Mouse (Mus musculus): ENCODE results near the gene Kndc1. TPM values are rescaled to one million over a fixed set of nuclear protein-coding genes. Genes with fewer than 3 reads are reported as not detected.

Kndc1 gene
- total RNA-seq, 2 experiments from 2014 or later, result 78.2 to 96.6 TPM

DNA sequence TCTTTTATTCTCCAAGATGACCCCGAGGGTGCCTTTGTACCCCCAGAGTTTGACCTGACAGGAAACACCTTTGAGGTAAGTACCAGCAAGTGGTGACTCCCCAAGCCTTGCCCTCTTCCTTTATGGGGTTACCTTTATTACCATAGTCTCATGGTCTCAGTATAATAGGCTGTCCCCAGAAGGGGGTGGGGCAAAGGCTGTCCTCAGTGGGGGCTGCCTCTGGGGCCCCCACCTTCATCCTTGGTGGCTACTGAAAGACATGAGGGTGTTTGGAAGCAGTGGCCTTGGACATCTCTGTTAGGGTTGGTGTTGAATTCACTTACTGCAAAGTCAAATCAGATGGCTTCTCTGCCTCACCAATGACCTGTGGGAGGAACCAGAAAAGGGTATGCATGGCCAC, 7.5 kb downstream of the Kndc1 start:
- DNase-seq (ENCODE audit: low spot score in 2 of 2), result no peak

DNA sequence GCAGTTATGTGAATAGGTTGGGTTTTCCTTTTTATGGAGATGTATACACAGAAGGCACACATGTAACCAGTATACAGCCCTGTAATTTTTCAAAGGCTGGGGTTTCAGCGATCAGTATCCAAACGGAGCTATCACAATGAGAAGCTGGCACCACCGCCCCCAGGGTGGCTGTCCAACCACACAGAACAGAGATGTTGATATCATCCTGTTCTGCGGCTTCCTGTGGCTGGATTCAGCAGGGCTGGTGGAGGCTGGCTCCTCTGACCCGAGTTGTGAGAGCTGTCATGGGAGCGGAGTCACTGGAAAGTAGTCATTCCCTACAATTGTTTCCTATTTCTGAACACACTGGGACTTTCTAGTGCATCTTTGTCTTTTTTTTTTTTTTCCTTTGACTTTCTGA, 10.8 kb downstream of the Kndc1 start:
- no peak for DNase-seq (ENCODE audit: low spot score in 2 of 2)

- DNase-seq (ENCODE audit: low spot score in 2 of 2), result peak; percentile 52 to 71
These were observed 11.2 kb downstream of the Kndc1 start for GRCm38 (mm10) chr7:139905661-139906060.

GRCm38 (mm10) chr7:139908176-139908575, 13.7 kb downstream of the Kndc1 start:
- DNase-seq (ENCODE audit: low spot score in 2 of 2), result peak in 1 of 2 experiments; percentile 40

DNA sequence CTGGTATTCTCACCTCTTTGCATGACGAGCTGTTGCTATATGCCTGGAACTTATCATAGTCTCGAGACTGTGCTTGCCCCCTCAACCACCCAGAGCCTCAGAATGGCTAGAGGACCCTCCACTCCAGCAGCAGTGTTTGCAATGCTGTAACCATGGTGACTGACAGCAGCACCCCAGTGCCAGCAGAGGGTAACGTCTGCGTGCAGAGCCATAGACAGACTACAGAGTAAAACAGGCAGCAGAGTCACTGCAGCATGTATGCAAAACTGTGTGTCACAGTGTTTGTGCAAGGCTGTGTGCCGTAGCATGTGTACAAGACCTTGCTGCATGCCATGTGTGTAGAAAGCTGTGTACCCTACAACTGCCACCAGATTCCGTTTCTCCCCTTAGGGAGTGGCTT, 15.0 kb downstream of the Kndc1 start:
- DNase-seq (ENCODE audit: low spot score in 2 of 2), result no peak

- DNase-seq (ENCODE audit: low spot score in 2 of 2), result no peak
These were observed 15.8 kb downstream of the Kndc1 start for GRCm38 (mm10) chr7:139910204-139910835.

GRCm38 (mm10) chr7:139914141-139915047, 19.9 kb downstream of the Kndc1 start:
- DNase-seq (ENCODE audit: low spot score in 2 of 2), result no peak

- no peak for DNase-seq (ENCODE audit: low spot score in 2 of 2)
These were observed 21.3 kb downstream of the Kndc1 start for GRCm38 (mm10) chr7:139915646-139916257.

DNA sequence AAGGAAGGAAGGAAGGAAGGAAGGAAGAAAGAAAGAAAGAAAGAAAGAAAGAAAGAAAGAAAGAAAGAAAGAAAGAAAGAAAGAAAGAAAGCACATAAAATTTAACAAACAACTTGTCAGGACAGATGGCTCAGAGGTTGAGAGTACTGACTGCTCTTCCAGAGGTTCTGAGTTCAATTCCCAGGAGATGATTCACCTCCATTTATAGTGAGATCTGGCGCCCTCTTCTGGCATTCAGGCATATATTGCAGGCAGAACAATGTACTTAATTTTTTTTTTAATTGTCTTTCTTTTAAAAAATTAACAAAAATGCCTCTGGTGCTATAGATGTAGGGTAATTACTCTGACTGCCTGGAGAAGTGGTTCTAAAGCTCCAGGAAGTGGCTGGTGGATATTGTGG, 21.8 kb downstream of the Kndc1 start:
- no peak for DNase-seq (ENCODE audit: low spot score in 2 of 2)

- DNase-seq (ENCODE audit: low spot score in 2 of 2), result peak; percentile 45 to 62
These were observed 23.8 kb downstream of the Kndc1 start for GRCm38 (mm10) chr7:139918262-139918661.

DNA sequence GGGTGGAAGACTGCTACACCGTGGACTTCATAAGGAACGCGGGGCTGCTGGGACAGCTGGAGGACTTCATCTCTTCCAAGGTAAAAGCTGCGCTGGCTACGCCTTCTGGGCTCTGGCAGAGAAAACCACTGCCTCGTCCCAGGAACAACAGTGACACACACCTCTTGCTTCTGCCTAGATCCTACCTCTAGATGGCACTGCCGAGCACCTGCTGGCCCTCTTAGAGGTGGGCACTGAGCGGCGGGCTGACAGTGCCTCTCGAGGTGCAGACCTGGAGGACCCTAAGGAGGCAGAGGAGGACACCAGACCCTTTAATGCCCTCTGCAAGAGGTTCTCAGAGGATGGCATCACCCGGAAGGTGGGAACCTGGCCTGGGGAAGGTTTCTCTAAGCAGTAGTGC, 36.2 kb downstream of the Kndc1 start:
- DNase-seq (ENCODE audit: low spot score in 2 of 2), result no peak

DNA sequence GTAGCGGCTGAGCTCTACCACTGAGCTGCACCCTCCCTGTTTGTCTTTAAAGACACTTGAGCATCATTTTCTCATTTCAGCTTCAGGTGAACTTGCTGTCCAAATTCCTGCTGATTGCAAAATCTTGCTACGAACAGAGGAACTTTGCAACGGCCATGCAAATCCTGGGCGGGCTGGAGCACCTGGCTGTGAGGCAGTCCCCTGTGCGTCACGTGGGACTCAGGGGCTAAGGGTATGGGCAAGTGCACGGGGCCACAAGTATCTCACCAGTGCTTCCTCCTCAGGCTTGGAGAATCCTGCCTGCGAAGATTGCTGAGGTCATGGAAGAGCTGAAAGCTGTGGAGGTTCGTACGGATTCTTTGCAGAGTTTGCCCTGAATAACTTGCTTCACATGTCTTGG, 42.2 kb downstream of the Kndc1 start:
- no peak for DNase-seq (ENCODE audit: low spot score in 2 of 2)

- no peak for DNase-seq (ENCODE audit: low spot score in 2 of 2)
These were observed 42.6 kb downstream of the Kndc1 start for GRCm38 (mm10) chr7:139937138-139937537.

DNA sequence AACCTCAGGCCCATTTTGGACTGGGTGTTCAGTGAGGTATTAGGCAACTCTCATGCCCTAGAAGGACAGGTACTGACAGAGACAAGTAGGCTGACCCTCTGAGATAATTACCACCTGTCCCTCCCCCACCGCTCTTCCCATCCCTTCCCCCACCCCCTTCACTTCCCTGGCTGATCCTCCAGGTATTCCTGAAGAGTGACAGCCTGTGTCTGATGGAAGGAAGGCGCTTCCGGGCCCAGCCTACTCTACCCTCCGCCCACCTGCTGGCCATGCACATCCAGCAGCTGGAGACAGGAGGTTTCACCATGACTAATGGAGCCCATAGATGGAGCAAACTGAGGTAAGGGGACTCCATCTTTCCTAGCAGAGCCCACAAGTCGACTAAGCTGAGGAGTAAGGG, 43.3 kb downstream of the Kndc1 start:
- no peak for DNase-seq (ENCODE audit: low spot score in 2 of 2)

DNA sequence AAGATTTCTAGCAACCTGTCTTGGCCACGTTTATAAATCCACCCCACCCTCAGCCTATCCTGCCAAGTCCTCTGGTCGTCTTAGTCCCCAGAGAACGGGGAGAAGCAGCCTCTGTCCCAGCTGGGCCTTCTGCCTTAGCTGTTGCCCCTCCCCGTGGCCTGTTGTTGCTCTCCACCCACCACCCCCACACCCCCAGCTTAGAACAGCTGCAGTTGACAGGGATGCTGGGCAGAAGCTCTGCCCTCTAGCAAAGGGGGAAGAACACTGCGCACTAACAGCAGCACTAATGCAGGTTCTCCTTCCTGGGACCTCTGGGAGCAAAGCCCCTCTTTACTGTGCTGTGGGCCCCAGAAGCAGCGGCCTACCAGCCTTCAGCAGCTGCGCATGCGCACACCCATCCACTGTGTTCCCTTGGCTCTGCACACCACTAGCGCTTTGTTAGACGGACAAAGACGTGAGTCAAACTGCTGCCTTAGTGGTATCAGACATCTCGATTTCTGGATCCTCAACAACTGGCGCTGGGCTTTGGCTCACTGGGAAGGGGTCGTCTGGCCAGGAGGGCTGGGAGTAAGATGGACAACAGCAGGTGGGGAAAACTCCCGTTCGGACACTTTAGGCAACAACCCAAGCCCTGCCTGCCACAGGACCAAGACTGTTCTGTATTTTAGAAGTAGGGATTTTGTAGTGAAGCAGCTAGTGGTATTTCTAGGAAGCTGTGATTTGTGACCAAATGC, 46.1 kb downstream of the Kndc1 start:
- no peak for DNase-seq (ENCODE audit: low spot score in 2 of 2)

GRCm38 (mm10) chr7:139943674-139944281, 49.3 kb downstream of the Kndc1 start, which contains the start of gene Utf1:
Gene Utf1 (plus strand): TSS chr7:139943789.
- DNase-seq (ENCODE audit: low spot score in 2 of 2), result no peak

DNA sequence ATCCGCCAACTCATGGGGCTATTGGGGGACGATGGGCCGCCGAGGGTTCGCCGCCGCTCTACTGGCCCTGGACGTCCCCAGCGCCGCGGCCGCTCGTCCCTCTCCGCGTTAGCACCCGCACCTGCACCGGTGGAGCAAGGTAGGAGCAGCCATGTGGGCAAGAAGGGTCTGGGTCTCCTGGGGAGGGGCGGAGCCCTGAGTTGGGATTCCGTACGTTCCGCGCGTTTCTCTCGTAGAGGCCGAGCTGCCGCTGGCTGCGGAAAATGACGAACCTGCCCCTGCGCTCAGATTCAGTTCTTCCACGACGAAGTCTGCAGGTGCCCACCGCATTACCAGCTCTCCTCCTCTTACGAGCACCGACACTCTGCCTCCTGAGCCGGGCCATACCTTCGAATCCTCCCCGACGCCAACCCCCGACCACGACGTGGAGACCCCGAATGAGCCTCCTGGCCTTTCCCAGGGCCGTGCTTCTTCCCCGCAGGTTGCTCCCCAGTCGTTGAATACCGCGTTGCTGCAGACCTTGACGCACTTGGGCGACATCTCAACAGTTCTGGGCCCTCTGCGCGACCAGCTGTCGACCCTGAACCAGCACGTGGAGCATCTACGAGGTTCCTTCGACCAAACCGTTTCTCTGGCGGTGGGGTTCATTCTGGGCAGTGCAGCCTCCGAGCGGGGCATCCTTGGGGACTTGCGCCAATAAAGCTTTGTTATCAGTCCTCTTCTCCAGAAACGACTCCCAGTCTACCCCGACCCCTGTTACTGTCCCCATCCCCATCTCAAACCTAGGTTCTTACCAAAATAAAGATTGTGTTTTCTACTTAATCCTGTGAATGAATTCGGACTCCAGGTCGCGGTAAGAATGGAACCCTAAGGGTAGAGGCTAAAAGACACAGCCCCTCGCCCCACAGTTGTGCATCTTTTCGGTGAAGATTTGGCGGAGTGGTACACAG, 50.1 kb downstream of the Kndc1 start:
- no peak for DNase-seq (ENCODE audit: low spot score in 2 of 2)

DNA sequence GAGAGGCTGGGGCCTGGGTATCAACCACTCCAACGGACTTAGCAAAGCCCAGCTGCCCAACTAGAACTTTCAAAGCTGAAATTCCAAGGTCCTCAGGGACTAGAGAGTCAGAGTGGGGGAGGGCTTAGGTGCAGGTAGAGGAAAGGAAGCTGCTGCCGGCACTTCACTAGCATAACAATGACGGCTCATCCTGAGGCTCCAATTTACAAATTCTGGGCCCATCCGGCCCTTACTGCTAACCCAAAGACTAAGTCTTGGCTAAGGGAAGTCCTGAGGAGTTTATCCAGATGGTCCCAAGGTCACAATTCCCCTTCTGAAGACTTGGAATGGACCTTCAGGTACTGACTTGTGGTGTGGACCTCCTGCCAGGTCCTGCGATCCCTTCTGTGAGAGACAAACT, 51.0 kb downstream of the Kndc1 start:
- DNase-seq (ENCODE audit: low spot score in 2 of 2), result no peak

DNA sequence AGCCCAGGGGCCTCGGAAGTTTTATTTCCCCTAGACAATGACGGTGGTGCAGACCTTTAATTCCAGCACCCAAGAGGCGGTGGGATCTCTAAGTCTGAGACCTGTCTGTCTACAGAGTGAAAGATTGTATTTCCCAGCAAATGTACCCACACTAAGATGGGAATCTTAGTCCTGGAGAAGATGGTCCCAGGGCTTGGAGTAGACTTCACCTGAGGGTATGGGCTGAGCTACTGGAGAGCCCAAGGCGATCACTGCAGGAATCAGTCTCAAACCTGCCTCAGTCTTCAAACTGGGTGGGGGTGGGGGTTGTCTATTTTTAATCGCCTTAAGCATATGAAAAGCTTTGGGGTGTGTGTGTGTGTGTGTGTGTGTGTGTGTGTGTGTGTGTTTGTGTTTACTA, 51.5 kb downstream of the Kndc1 start:
- no peak for DNase-seq (ENCODE audit: low spot score in 2 of 2)

DNA sequence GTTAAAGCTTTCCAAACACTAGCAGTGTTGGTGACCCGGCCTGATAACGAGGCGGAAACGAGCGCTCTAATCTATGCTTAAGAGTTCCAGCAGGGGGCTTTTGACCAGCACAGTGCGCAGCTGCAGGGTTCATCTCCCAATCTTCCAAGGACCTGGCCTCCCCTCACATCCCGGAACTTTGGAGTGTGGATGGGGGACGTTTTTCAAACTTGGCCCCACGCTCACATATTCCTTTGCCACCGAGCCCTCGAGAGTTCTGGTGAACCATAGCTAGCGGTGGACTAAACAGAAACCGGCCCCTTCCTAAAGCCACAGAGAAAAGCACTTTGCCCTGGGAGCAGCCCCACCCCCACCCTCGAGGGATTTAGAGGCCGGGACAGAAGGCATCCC, 55.4 kb downstream of the Kndc1 start:
- DNase-seq (ENCODE audit: low spot score in 2 of 2), result no peak

Data from layer of hippocampus, postnatal 14 days (tissue).